Mouse (Mus musculus): ENCODE data around the gene Acpp. TPM values are rescaled to one million over a fixed set of nuclear protein-coding genes. Genes with fewer than 3 reads are reported as not detected.
"Not testable (repeated sequence)": the region's sequence is repeated elsewhere in the genome, so short reads cannot be mapped to it uniquely, and the experiment has no call there.

The Acpp gene
- under 1 TPM in 1 of 2 experiments, not detected in 1; 0.75 TPM for total RNA-seq (2021)

GRCm38 (mm10) chr9:104337183-104337931 is at the start of gene Acpp:
Gene Acpp (minus strand): TSS chr9:104337748.
- no peak for DNase-seq (ENCODE audit: low spot score in 2 of 2)
- intact Hi-C loops (cut with DNase I), result no loop called here

DNA sequence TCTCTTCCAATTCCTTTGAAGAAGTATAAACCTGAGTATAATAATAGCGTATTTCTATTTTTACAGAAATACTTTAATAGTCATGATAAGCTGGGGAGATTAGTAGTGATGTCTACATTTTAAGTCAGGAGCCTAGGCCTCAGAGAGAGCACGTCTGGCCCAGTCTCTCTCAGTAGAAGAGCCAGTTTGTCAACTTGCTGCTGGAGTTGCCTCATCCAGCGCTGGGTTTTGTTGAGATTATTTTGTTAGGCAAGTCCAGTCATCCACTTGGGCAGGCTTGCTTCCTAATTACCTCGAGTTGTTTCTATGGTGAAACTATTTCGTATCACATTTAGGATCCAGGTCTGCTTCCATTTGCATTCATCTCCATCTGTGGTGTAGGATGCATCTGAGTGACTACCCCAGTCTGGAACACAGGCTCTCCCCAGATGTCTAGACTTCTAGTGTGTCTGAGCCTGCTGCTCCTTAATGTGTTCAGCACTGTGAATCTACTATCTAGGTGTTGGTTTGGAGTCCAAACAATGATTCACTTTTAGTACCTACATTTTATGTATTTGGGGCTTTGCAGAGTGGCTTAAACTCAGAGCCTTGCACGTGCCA is 45.1 kb upstream of the Acpp start:
- intact Hi-C loops (cut with DNase I), result no loop called here
- no peak for DNase-seq (ENCODE audit: low spot score in 2 of 2)

DNA sequence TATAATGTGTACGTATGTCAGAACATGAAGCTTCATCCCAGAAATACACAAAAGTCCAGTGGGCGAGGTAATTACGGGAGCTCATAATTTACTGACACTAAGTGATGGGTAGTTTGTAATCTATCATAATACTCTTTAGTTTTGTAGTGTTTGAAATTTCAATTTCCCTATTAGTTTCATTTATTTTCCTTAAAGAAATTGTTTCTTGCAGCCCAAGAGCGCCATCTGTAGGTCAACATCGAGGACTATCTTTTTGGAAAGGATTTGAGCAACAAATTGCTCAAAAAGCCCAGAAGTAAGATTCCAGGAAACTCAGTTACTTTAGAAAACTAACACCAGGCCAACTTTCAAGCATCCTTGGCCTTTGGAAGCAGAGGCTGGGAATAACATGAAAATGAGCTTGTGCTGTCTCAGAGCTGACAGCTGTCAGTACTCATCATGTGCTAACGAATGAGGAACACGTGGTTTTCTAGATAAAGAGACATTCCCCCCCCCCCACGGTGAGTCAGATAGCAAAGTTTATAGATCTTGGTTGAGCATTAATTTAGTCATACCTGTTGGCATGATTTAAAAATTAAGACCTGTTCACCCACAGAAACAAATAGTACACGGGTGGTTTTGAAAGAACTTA is 42.1 kb upstream of the Acpp start:
- no peak for DNase-seq (ENCODE audit: low spot score in 2 of 2)
- intact Hi-C loops (cut with DNase I), result no loop called here

- DNase-seq (ENCODE audit: low spot score in 2 of 2), result no peak
- intact Hi-C loops (cut with DNase I), result no loop called here
Measured at GRCm38 (mm10) chr9:104375573-104375972, 38.0 kb upstream of the Acpp start.

GRCm38 (mm10) chr9:104373253-104373652 is 35.7 kb upstream of the Acpp start:
- DNase-seq (ENCODE audit: low spot score in 2 of 2), result peak; percentile 50 to 59
- intact Hi-C loops (cut with DNase I), result loop anchor here (2.0 kb wide), 2 partner anchors 58 to 96 kb away; no protein-coding TSS in a partner anchor

DNA sequence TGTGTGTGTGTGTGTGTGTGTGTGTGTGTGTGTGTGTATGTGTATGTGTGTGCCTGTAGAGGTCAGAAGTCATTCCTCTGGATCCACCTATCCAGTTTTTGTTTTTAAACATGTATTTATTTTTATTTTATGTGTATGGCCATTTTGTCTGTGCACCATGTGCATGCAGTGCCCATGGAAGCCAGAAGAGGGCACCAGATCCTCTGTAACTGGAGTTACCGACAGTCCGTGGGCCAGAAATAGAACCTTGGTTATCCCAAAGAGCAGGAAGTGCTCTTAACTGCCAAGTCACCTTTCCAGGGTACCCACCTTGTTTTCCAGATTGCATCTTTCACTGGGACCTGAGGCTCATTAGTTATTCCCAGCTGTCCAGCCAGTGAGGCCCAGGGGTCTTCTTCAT is 29.4 kb upstream of the Acpp start:
- no peak for DNase-seq (ENCODE audit: low spot score in 2 of 2)
- intact Hi-C loops (cut with DNase I), result no loop called here

GRCm38 (mm10) chr9:104361951-104362350 is 24.4 kb upstream of the Acpp start:
- intact Hi-C loops (cut with DNase I); DNase-seq (ENCODE audit: low spot score in 2 of 2): not testable (repeated sequence)

DNA sequence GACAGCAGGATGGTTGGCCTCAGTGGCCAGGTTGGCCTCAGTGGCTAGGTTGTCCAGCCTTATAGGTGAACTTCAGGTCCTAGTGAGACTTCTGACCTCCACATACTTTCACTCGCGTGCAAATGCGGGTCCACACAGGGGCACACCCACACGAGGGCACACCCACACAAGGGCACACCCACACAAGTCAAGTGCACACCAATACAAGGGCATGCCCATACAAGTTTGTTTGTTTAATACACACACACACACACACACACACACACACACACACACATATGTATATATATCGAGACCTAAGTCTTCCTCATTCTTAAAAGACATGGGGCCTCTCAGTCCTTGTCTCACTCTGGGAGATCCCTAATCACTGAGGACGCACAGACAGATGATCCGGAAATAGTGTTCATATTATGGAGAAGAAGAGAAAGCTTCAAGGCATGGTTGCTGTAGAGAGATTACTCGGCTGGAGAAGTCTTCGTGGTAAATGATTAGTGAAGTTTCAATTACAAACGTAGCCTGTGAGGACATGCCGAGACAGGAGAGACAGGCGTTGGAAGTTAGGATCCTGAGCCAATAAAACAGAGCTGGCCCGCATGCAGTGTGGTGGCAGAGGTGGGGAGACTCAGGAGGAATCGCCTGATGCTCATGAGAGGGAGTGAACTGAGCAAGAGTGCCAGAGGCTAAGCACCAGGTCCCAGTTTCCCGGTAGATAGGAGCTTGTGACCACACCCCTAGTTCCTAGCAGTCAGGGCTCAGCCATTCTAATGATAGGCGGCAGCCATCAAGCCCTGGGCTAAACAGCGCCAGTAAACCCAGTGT is 23.7 kb upstream of the Acpp start:
- intact Hi-C loops (cut with DNase I), result no loop called here
- DNase-seq (ENCODE audit: low spot score in 2 of 2), result no peak

- DNase-seq (ENCODE audit: low spot score in 2 of 2), result no peak
- intact Hi-C loops (cut with DNase I), result no loop called here
Measured at GRCm38 (mm10) chr9:104360389-104360788, 22.8 kb upstream of the Acpp start.

DNA sequence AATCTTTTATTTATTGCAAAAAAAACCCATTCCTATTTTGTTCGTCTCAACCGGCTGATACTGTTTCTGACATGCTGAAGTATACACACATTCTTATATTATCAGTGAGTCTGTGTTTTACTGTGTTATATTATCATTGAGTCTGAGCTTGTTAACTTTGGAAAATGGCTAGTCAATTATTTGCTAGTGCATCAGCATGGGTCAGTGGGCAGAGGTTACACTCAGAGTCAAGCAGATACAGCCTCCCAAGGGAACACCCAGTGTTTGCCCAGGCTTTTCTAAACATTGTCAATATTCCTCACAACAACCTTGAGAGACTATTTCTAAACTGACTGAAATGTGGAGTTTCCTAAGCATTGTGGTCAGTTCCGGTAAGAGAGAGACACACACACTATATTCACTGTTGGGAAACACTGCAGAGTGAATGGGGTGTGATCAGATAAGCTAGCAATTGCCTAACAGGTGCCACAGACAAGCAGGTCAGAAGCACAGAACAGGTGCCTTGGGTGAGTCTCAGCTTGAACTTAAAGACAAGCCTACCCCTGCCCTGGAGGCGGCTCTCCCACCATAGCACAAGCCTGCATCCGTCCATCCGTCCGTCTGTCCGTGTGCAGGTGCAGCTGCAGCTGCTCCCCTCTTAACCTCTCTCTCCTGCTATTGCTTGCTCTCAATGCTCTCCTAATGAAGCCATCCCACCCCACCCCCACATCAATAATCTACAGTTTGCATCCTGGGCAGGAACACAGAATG is 18.1 kb upstream of the Acpp start:
- intact Hi-C loops (cut with DNase I), result no loop called here
- DNase-seq (ENCODE audit: low spot score in 2 of 2), result no peak

DNA sequence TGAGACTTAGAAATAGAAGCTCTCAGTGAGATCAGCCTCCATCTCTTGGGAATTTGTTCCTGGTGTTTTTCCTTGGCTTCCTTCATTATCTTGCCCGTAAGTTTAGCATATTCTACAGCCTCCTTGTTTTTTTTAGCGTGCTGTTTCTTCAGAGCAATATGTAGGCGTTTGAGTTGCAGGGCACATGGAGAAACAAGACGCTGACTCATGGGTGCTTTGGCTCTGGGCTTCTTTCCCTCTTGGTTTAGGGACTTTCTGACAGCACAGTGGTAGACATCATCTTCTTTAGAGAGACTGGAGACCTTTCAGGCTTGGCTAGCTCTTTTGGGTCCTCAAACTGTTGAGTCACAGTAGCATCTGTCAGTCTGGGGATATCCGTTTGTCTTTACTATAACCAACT is 6.6 kb upstream of the Acpp start:
- intact Hi-C loops (cut with DNase I), result no loop called here
- peak; percentile 22 to 29 for DNase-seq (ENCODE audit: low spot score in 2 of 2)

GRCm38 (mm10) chr9:104339483-104339882 is 1.9 kb upstream of the Acpp start:
- DNase-seq (ENCODE audit: low spot score in 2 of 2), result no peak
- intact Hi-C loops (cut with DNase I), result no loop called here

- intact Hi-C loops (cut with DNase I), result no loop called here
- no peak for DNase-seq (ENCODE audit: low spot score in 2 of 2)
Measured at GRCm38 (mm10) chr9:104338489-104339427, 1.2 kb upstream of the Acpp start.

GRCm38 (mm10) chr9:104331301-104331700 is 6.2 kb downstream of the Acpp start:
- intact Hi-C loops (cut with DNase I), result no loop called here
- DNase-seq (ENCODE audit: low spot score in 2 of 2), result no peak

- DNase-seq (ENCODE audit: low spot score in 2 of 2), result no peak
- intact Hi-C loops (cut with DNase I), result no loop called here
Measured at GRCm38 (mm10) chr9:104328655-104329054, 8.9 kb downstream of the Acpp start.

GRCm38 (mm10) chr9:104321519-104321918 is 16.0 kb downstream of the Acpp start:
- DNase-seq (ENCODE audit: low spot score in 2 of 2), result no peak
- intact Hi-C loops (cut with DNase I), result no loop called here

- intact Hi-C loops (cut with DNase I), result no loop called here
- no peak for DNase-seq (ENCODE audit: low spot score in 2 of 2)
Measured at GRCm38 (mm10) chr9:104316351-104316750, 21.2 kb downstream of the Acpp start.

GRCm38 (mm10) chr9:104315499-104315898 is 22.0 kb downstream of the Acpp start:
- intact Hi-C loops (cut with DNase I), result loop anchor here (2.0 kb wide), 1 partner anchor 57 kb away; no protein-coding TSS in a partner anchor
- peak; percentile 23 to 33 for DNase-seq (ENCODE audit: low spot score in 2 of 2)

All from left cerebral cortex, postnatal 36 days (tissue).